9 mouse cellular contexts compared by ENCODE assay signal in the genomic region with DNA sequence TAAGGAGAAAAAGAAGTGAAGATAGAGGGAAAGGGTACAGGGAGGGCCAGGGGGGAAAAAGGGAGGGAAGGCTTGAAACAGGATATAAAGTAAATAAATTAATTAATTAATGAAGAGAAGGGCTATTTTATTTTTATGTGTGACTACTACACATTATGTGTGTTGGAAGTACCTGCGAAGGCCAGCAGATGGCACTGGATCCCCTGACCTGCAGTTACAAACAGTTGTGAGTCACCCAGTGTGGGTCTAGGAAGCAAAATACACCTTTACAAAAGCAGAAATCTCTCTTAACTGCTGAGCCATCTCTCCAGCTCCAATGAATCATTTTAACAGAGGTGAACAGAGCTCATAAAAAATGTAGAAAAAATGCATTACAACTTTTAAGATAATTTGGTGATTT. TPM values are rescaled to one million over a fixed set of nuclear protein-coding genes. Genes with fewer than 3 reads are reported as not detected.
DNase-seq lines count a peak whose midpoint lies in the region; ATAC-seq and TF ChIP-seq lines count a peak whose summit lies in the region.
"Had no signal": no experiment of that assay in that cellular context is flagged by ENCODE, and none has a peak within 500 bp of the region (broad histone marks: within the 10 kb centered on the region; RNA-seq: fewer than 3 reads in every experiment).

No protein-coding gene starts in this region.

- no peaks in the 10 kb centered on the region; the same call in 1 of the 2 replicates for H3K36me3 ChIP-seq in neural tube, embryonic 11.5 days (ENCODE audit: control insufficient read depth, insufficient read depth, low read length)
- H3K36me3 ChIP-seq in neural tube, embryonic 15.5 days = peaks cover 14% of the 10 kb centered on the region
- H3K36me3 ChIP-seq in lung, embryonic 14.5 days (ENCODE audit: insufficient read depth) = peaks cover 31% of the 10 kb centered on the region

- WGBS in neural tube, embryonic 11.5 days = 56% methylated on average over 1 of the region's 1 CpGs
- 68% methylated on average over 1 of the region's 1 CpGs for WGBS in neural tube, embryonic 15.5 days
- 62% methylated on average over 1 of the region's 1 CpGs for WGBS in cerebellum, adult 2 months
- 64% methylated on average over 1 of the region's 1 CpGs for WGBS in lung, embryonic 14.5 days

- TF ChIP-seq CTCF in cerebellum, adult 2 months (IDR thresholded peaks at IDR 0.05; ENCODE audit: borderline replicate concordance, insufficient read depth, low read depth, low read length) = peak; percentile 73
- TF ChIP-seq CTCF in lung, embryonic 14.5 days (IDR thresholded peaks at IDR 0.05; ENCODE audit: low read depth) = peak; percentile 68

- peak; percentile 15 for DNase-seq in cerebellum, adult 11 months
- DNase-seq in neural tube, embryonic 11.5 days (ENCODE audit: low spot score) = peak; percentile 47
- peak; percentile 35 to 48 for DNase-seq in cerebellum, adult 2 months
- DNase-seq in lung, embryonic 14.5 days = peak; percentile 77
- peak; percentile 34 for DNase-seq in thymus, postnatal 0 days (ENCODE audit: low spot score)

- H3K4me1 ChIP-seq in neural tube, embryonic 11.5 days (ENCODE audit: control insufficient read depth, insufficient read depth, low read length) = no peaks in the 10 kb centered on the region
- H3K4me1 ChIP-seq in neural tube, embryonic 15.5 days = no peaks in the 10 kb centered on the region
- H3K4me1 ChIP-seq in cerebellum, adult 2 months (ENCODE audit: control insufficient read depth, insufficient read depth, low read length) = no peaks in the 10 kb centered on the region
- H3K4me1 ChIP-seq in lung, embryonic 14.5 days (ENCODE audit: insufficient read depth) = no peaks in the 10 kb centered on the region

- no peak for TF ChIP-seq POLR2A in cerebellum, adult 2 months (IDR thresholded peaks at IDR 0.05; ENCODE audit: borderline replicate concordance, insufficient read depth, low read length)

- H3K4me3 ChIP-seq in neural tube, embryonic 11.5 days (ENCODE audit: low read depth, low read length) = no peak overlapping the region
- no peak overlapping the region for H3K4me3 ChIP-seq in neural tube, embryonic 15.5 days (replicated peaks)
- H3K4me3 ChIP-seq in cerebellum, adult 2 months (replicated peaks; ENCODE audit: insufficient read depth, low read depth, low read length) = no peak overlapping the region
- H3K4me3 ChIP-seq in lung, embryonic 14.5 days (ENCODE audit: low read depth, low read length) = no peak overlapping the region

- no peaks in the 10 kb centered on the region for H3K27me3 ChIP-seq in neural tube, embryonic 11.5 days (ENCODE audit: control insufficient read depth, insufficient read depth, low read length)
- H3K27me3 ChIP-seq in neural tube, embryonic 15.5 days (replicated peaks) = no peaks in the 10 kb centered on the region
- H3K27me3 ChIP-seq in cerebellum, adult 2 months (ENCODE audit: control insufficient read depth, insufficient read depth, low read length) = no peaks in the 10 kb centered on the region
- no peaks in the 10 kb centered on the region for H3K27me3 ChIP-seq in lung, embryonic 14.5 days (ENCODE audit: insufficient read depth, low read length)

- no peak overlapping the region for H3K9ac ChIP-seq in neural tube, embryonic 11.5 days (ENCODE audit: low read length)
- no peak overlapping the region for H3K9ac ChIP-seq in neural tube, embryonic 15.5 days (replicated peaks)
- H3K9ac ChIP-seq in lung, embryonic 14.5 days = no peak overlapping the region

- no peak overlapping the region for H3K27ac ChIP-seq in neural tube, embryonic 11.5 days (ENCODE audit: low read depth, low read length)
- no peak overlapping the region for H3K27ac ChIP-seq in neural tube, embryonic 15.5 days (replicated peaks)
- no peak overlapping the region for H3K27ac ChIP-seq in cerebellum, adult 2 months (ENCODE audit: insufficient read depth, low read length)
- no peak overlapping the region for H3K27ac ChIP-seq in lung, embryonic 14.5 days (ENCODE audit: low read depth)
- H3K27ac ChIP-seq: macrophage had no signal

- no peak overlapping the region for H3K4me2 ChIP-seq in neural tube, embryonic 11.5 days (ENCODE audit: low read depth)
- no peak overlapping the region for H3K4me2 ChIP-seq in neural tube, embryonic 15.5 days
- no peak overlapping the region for H3K4me2 ChIP-seq in lung, embryonic 14.5 days

- no peaks in the 10 kb centered on the region for H3K9me3 ChIP-seq in neural tube, embryonic 11.5 days (ENCODE audit: control insufficient read depth, low read length)
- no peaks in the 10 kb centered on the region for H3K9me3 ChIP-seq in neural tube, embryonic 15.5 days (replicated peaks)
- no peaks in the 10 kb centered on the region for H3K9me3 ChIP-seq in lung, embryonic 14.5 days (ENCODE audit: low read depth, low read length)

- ATAC-seq in cerebellum, adult (ENCODE audit: insufficient number of reproducible peaks, low FRiP score, low TSS enrichment) = no peak
- no peak for ATAC-seq in neural tube, embryonic 11.5 days (ENCODE audit: insufficient read depth, low FRiP score, low TSS enrichment)
- no peak for ATAC-seq in neural tube, embryonic 15.5 days (ENCODE audit: low FRiP score)
- peak; percentile 69; the same call in 1 of the 2 replicates for ATAC-seq in frontal cortex, adult (ENCODE audit: low TSS enrichment)
- ATAC-seq in lung, embryonic 14.5 days (ENCODE audit: insufficient read depth) = peak; percentile 12; the same call in 1 of the 2 replicates

RNA-seq across cellular contexts. Expression of gene Uggt2, which starts 59.0 kb away (rescaled TPM):
- polyA plus RNA-seq in neural tube, embryonic 11.5 days (2014; fragmentation: Nextera tagmentation; extraction: Ambion mirVana) = 16.2 and 16.4 TPM in 2 replicates
- polyA plus RNA-seq in neural tube, embryonic 15.5 days (2015; fragmentation: Nextera tagmentation; extraction: Ambion mirVana) = 15.1 and 19.8 TPM in 2 replicates
- 32.6 and 36.2 TPM in 2 replicates for polyA plus RNA-seq in cerebellum, adult 2 months (2012; rRNA removed)
- 25.5 and 26.7 TPM in 2 replicates for polyA plus RNA-seq in lung, embryonic 14.5 days (2014; fragmentation: Nextera tagmentation; extraction: Ambion mirVana)
- 2.1 and 2.4 TPM in 2 replicates for polyA plus RNA-seq in thymus, postnatal 0 days (2015; fragmentation: Nextera tagmentation; extraction: Ambion mirVana)

Comparison
In these comparisons a context has a peak if more than half of its experiments do, and no peak if none do; other contexts are left out.
1. DNase-seq: peak in every context shown above with its lines; median percentile 77 in lung, embryonic 14.5 days; 47 in neural tube, embryonic 11.5 days; 42 in cerebellum, adult 2 months; 34 in thymus, postnatal 0 days; 15 in cerebellum, adult 11 months.
2. ATAC-seq: peak in frontal cortex, adult (single experiment) and lung, embryonic 14.5 days (single experiment); none in cerebellum, adult (single experiment), neural tube, embryonic 11.5 days (single experiment) and neural tube, embryonic 15.5 days (single experiment).